Mouse (Mus musculus): ENCODE measurements around the gene Ist1. TPM values are rescaled to one million over a fixed set of nuclear protein-coding genes. Genes with fewer than 3 reads are reported as not detected.

Ist1 gene
- polyA plus RNA-seq, 1 experiment from 2014 or later: 140 TPM

DNA sequence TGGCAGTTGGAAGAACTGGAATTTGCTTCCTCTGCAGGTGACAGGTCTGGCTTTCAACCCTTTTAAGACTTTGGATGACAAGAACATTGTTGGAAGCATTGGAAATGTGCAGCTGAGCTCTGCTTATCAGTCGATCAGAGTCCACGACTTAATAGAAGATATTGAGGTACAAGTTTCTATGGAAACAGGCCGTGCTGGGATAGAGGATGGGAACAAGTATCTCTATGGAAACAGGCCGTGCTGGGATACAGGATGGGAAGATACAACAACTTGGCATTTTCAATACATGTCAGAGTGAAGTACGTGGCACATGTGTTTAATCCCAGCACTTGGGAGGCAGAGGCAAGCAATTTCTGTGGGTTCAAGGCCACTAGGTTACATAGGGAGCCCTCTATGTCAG is 60.6 kb downstream of the Ist1 start:
- Histone ChIP-seq H3K4me2 (no peak overlapping the region), H3K9me3 (no peaks in the 10 kb centered on the region), H3K4me3 (no peak overlapping the region), H3K4me1 (no peaks in the 10 kb centered on the region), H3K9ac (no peak overlapping the region), H3K36me3 (no peaks in the 10 kb centered on the region), H3K27me3 (no peaks in the 10 kb centered on the region), H3K27ac (no peak overlapping the region)
- 72% methylated on average over 5 of the region's 5 CpGs for WGBS
- ATAC-seq (ENCODE audit: borderline replicate concordance, extremely low read depth, low FRiP score, low TSS enrichment): no peak

DNA sequence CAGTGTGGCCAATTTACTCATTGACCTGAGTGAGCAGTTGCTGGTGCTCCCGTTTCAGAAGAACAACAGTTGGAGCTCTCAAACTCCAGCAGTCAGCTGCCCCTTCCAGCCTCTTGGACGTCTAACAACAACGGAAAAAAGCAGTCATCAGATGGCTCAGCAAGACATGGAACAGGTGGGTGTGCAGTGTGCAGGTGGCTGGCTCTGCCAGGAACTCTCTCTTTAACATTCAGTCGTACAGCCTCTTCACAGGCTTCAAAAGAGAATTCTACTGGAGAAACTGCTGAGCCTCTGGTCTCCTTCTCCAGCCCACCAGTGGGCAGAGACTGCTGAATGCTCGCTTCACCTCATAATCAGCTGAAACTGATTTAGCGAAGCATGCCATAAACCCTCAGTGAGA is 64.4 kb downstream of the Ist1 start:
- Histone ChIP-seq H3K9ac (no peak overlapping the region), H3K27ac (no peak overlapping the region), H3K9me3 (no peaks in the 10 kb centered on the region), H3K36me3 (no peaks in the 10 kb centered on the region), H3K27me3 (no peaks in the 10 kb centered on the region), H3K4me3 (no peak overlapping the region), H3K4me2 (no peak overlapping the region), H3K4me1 (no peaks in the 10 kb centered on the region)
- WGBS: 69% methylated on average over 6 of the region's 6 CpGs
- no peak for ATAC-seq (ENCODE audit: borderline replicate concordance, extremely low read depth, low FRiP score, low TSS enrichment)

Other genes starting within 250 kb of the Ist1 start
- not detected in 2 replicates for gene Pmfbp1, start 199.2 kb downstream of the Ist1 start, polyA plus RNA-seq (2015; fragmentation: Nextera tagmentation; extraction: Ambion mirVana)
- gene Dhx38, start 127.4 kb downstream of the Ist1 start, polyA plus RNA-seq (2015; fragmentation: Nextera tagmentation; extraction: Ambion mirVana): 24.8 and 25.3 TPM in 2 replicates
- 25.6 and 26.1 TPM in 2 replicates for gene Txnl4b, start 127.4 kb downstream of the Ist1 start, polyA plus RNA-seq (2015; fragmentation: Nextera tagmentation; extraction: Ambion mirVana)
- gene Hp, start 114.1 kb downstream of the Ist1 start, polyA plus RNA-seq (2015; fragmentation: Nextera tagmentation; extraction: Ambion mirVana): 29.7 and 29.9 TPM in 2 replicates
- 46.7 TPM in 2 replicates for gene Dhodh, start 84.6 kb downstream of the Ist1 start, polyA plus RNA-seq (2015; fragmentation: Nextera tagmentation; extraction: Ambion mirVana)
- gene Pkd1l3, start 78.7 kb downstream of the Ist1 start, polyA plus RNA-seq (2015; fragmentation: Nextera tagmentation; extraction: Ambion mirVana): 0.02 and 0.08 TPM in 2 replicates
- 24.8 and 26.0 TPM in 2 replicates for gene Zfp821, start 12.3 kb upstream of the Ist1 start, polyA plus RNA-seq (2015; fragmentation: Nextera tagmentation; extraction: Ambion mirVana)
- 7.0 and 7.9 TPM in 2 replicates for gene Atxn1l, start 44.5 kb upstream of the Ist1 start, polyA plus RNA-seq (2015; fragmentation: Nextera tagmentation; extraction: Ambion mirVana)
- 41.9 and 44.2 TPM in 2 replicates for gene Ap1g1, start 85.3 kb upstream of the Ist1 start, polyA plus RNA-seq (2015; fragmentation: Nextera tagmentation; extraction: Ambion mirVana)
- 2.3 TPM in 2 replicates for gene Phlpp2, start 175.3 kb upstream of the Ist1 start, polyA plus RNA-seq (2015; fragmentation: Nextera tagmentation; extraction: Ambion mirVana)